Mouse (Mus musculus): ENCODE measurements around the gene Gm4894.

Gm4894 gene

DNA sequence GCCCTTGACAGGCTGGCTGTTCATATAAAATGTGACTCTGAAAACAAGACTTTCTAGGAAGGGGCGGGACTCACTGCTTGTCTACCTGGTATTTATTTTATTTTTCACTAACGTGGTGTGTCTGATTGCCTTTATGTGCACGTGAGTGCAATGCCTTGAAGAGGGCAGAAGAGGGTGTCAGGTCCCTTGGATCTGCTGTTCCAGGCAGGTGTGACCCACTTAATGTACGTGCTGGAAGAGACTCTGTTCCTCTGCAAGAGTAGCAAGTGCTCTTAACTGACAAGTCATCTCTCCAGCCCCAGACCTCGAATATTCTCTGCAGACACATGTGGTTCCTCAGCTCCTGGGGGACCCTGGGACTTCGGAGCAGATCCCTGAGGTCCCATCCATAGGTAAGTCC is at the start of gene Gm4894:
TSS of gene Gm4894 (plus strand) at position 301 of the 400 bp plus-strand sequence.
- DNase-seq = no peak

DNA sequence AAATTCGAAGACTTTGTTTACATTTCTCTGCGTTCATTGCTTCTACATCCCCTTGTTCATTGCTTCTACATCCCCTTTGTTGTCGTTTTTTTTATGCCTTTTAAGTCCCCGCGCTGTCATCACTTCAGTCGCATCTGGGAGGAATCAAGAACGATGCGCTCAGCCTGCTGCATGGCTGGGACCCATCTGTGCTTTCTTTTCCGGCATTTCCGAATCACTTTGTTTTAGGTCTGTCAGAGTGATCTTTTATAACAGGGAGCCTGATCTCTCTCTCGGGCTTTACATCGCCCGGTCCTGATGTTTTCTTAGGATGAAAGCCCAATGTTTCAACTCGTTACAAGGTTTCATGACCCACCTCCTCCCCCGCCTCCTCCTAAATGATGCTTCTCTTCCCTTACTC is 44.0 kb upstream of the Gm4894 start:
- no peak for DNase-seq

- DNase-seq = no peak
Measured at GRCm38 (mm10) chr9:49211493-49211892, 38.8 kb upstream of the Gm4894 start.

GRCm38 (mm10) chr9:49214734-49215133 is 35.6 kb upstream of the Gm4894 start:
- no peak for DNase-seq

GRCm38 (mm10) chr9:49217626-49218607 is 32.4 kb upstream of the Gm4894 start:
- no peak for DNase-seq

GRCm38 (mm10) chr9:49224488-49224887 is 25.8 kb upstream of the Gm4894 start:
- DNase-seq = no peak

DNA sequence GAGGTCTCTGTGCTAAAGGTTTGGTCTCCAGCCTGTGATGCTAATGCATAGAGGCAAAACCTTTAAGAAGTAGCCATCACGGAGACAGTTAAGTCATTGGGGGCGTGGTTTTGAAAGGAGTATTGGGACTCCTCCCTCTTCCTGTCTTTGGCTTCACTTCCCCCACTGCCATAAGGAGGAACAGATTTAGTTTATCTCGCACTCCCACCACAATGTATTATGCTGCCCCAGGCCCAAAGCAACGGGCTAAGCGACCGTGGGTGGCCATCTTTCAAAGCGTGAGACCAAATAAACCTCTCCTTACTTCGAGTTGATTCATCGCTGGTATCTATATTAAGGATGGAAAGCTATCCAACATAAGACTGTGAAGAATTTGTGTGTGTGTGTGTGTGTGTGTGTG is 22.9 kb upstream of the Gm4894 start:
- DNase-seq = no peak

GRCm38 (mm10) chr9:49229054-49229453 is 21.3 kb upstream of the Gm4894 start:
- DNase-seq = no peak

- DNase-seq = peak; percentile 84
Measured at GRCm38 (mm10) chr9:49246839-49247238, 3.5 kb upstream of the Gm4894 start.

- DNase-seq = no peak
Measured at GRCm38 (mm10) chr9:49268949-49269348, 18.6 kb downstream of the Gm4894 start.

- no peak for DNase-seq
Measured at GRCm38 (mm10) chr9:49273566-49273965, 23.2 kb downstream of the Gm4894 start.

DNA sequence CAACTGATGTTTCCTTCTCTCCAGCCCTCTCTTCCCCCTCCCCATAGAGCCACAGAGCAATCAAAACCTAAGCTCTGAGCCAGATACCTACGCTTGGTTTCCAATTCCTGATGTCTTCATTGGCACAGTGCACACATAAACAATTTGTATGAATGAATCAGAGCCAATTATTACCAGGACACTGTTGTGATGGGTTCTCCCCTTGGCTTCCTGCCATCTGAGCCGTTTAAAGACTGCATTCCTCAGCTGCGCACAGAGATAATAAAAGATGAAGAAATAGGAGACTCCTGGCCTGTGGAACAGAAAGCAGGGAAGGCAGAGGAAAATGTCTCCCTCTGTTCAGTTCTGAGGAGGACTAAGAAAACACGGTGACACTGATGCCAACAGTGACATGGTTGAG is 25.6 kb downstream of the Gm4894 start:
- peak; percentile 30 for DNase-seq

- DNase-seq = no peak
Measured at GRCm38 (mm10) chr9:49276542-49277334, 26.4 kb downstream of the Gm4894 start.

GRCm38 (mm10) chr9:49295101-49295500 is 44.8 kb downstream of the Gm4894 start:
- DNase-seq = no peak

DNA sequence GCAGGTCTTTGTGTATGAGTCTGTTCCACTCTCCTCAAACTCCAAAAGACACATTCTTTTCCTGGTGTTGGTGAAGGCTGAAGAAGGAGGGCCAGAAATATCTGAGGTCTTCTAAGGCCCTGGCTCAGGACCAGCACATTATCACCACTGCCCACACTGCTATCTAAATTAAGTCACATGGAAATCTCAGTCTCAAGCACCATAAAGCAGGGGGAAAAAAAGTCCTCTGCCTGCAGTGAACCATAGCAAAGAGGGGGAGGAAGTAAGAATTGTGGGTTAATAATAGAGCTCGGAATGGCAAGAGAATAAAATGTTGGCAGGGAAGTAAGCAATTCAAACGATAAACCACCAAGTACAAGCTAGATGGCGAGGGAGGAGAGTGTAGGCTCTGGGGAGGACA is 57.2 kb downstream of the Gm4894 start:
- DNase-seq = no peak

DNA sequence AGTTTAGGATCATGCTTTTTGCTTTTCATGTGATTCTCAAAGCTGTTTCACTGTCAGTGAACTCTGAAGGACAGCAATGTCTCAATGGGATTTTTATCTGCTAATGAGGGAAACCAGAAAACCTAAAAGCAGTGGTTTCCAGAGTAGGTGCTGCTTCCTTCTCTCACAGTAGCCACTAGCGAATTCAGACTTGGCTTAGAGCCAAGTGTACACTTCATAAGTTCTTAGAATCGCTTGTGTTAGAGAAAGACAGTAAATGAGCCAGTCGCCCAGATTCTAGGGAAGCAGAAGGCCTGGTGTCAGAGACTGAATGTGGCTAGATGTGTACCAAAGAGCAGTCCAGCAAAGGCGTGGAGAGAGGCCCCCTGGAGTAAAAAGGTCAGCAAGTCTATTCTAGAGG is 60.5 kb downstream of the Gm4894 start:
- no peak for DNase-seq

DNA sequence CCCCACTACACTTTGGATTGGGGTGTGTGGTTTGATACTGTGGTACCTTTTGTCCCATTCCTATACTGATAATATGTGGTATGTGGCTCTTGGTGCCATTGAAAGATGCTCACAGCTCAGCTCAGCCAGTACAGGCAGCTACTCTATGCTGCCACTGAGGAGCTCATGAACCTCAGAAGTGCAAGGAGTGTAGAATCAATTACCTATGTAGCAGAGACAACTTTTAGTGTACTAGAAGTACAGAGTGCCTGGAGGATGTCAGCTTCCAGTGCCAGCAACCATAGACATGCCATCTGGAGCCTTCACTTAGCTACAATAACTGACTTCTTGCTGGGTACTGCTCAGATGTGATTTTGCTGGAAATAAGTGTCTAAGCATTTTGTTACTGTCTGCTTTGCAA is 68.3 kb downstream of the Gm4894 start:
- DNase-seq = no peak

Data from lung, postnatal 14 days (tissue).